Mouse (Mus musculus): ENCODE measurements at regions not wholly inside any gene's neighbourhood (a gene's known extent, or its start where the extent isn't known, plus 50 kb on each side); places are given as distances from the start of the nearest gene placed in this dataset.

DNA sequence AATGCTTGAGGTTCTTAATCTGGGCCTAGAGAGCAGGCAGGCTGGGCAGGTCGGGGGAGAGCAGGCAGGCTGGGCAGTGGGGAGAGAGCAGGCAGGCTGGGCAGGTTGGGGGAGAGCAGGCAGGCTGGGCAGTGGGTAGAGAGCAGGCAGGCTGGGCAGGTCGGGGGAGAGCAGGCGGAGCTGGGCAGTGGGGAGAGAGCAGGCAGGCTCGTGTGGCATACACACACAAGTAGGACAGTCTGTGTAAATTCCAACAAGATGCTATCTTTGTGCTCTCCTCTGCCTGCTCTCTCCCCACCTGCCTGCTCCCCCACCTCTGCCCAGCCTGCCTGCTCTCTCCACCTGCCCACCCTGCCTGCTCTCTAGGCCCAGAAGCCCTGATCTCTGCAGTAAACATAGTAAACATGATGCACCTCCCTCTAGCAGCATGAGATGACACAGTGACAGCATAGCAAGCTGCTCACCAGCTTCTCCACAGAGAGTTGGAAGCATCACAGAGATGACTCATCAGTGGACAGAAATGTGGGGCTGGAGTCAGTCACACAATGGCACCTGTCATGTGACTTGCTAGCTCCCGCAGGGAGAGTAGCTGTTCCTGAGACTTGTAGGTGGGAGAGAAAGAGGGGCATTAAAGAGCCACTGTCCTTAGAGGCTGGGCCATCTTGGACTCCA, 166.3 kb upstream of the Rpl38 start:
- H3K9me3 ChIP-seq (ENCODE audit: control insufficient read depth): no peaks in the 10 kb centered on the region
- WGBS: 46% methylated on average over 5 of the region's 5 CpGs
- no peak overlapping the region for H3K4me3 ChIP-seq (ENCODE audit: low read depth, low read length)
- ATAC-seq: no peak
- H3K4me1 ChIP-seq (replicated peaks; ENCODE audit: control insufficient read depth, insufficient read depth, low read length): no peaks in the 10 kb centered on the region
- no peak overlapping the region for H3K9ac ChIP-seq (ENCODE audit: low read depth, low read length)
- H3K36me3 ChIP-seq (ENCODE audit: control insufficient read depth, insufficient read depth): no peaks in the 10 kb centered on the region
- H3K27ac ChIP-seq (ENCODE audit: low read depth, low read length): no peak overlapping the region
- no peak overlapping the region for H3K4me2 ChIP-seq (replicated peaks; ENCODE audit: low read depth)
- H3K27me3 ChIP-seq (replicated peaks; ENCODE audit: control insufficient read depth, insufficient read depth, low read length): no peaks in the 10 kb centered on the region
- no peak for TF ChIP-seq CTCF (IDR thresholded peaks at IDR 0.05; ENCODE audit: low read depth)

DNA sequence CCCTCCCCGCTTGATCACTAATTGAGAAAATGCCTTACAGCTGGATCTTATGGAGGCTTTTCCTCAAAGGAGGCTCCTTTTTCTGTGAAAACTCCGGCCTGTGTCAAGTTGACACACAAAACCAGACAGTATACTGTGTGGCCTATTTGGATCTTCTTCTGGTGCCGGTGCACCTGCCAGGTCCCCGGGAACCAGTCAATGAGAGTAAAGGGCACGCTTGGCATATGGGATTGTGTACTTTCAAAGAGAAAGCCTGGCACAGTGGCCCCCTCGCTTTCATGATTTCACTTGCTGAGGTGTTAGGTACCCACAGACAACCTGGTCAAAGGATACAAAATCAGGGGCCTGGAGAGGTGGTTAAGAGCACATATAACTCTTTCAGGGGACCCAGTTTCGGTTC, 167.9 kb upstream of the Rpl38 start:
- Histone ChIP-seq H3K27me3 (replicated peaks; ENCODE audit: control insufficient read depth, insufficient read depth, low read length) (no peaks in the 10 kb centered on the region), H3K4me2 (replicated peaks; ENCODE audit: low read depth) (no peak overlapping the region), H3K9me3 (ENCODE audit: control insufficient read depth) (no peaks in the 10 kb centered on the region), H3K4me3 (ENCODE audit: low read depth, low read length) (no peak overlapping the region), H3K36me3 (ENCODE audit: control insufficient read depth, insufficient read depth) (no peaks in the 10 kb centered on the region), H3K9ac (ENCODE audit: low read depth, low read length) (no peak overlapping the region), H3K27ac (ENCODE audit: low read depth, low read length) (no peak overlapping the region), H3K4me1 (replicated peaks; ENCODE audit: control insufficient read depth, insufficient read depth, low read length) (no peaks in the 10 kb centered on the region)
- WGBS: 95% methylated on average over 7 of the region's 7 CpGs
- TF ChIP-seq CTCF (IDR thresholded peaks at IDR 0.05; ENCODE audit: low read depth): no peak
- ATAC-seq: no peak

DNA sequence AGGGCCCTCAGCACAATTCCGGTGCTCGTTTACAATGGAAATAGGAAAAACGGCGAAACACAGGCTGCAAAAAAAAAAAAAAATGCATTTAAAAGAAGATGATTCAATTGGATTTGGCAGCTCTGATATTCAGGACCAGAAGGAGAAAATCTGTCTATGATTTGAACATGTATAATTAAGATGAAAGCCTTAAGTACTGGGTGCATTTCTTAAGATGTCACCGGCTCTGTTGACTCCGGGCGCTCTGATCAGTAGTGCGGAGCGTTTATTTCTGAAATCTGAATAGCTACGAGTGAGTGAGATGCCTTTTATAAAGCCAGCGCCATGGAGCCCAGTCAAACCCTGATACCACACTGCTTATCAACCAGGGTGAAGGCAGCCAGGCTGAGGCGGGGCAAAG, 168.7 kb upstream of the Rpl38 start:
- Histone ChIP-seq H3K36me3 (ENCODE audit: control insufficient read depth, insufficient read depth) (no peaks in the 10 kb centered on the region), H3K4me1 (replicated peaks; ENCODE audit: control insufficient read depth, insufficient read depth, low read length) (no peaks in the 10 kb centered on the region), H3K27me3 (replicated peaks; ENCODE audit: control insufficient read depth, insufficient read depth, low read length) (no peaks in the 10 kb centered on the region), H3K4me3 (ENCODE audit: low read depth, low read length) (no peak overlapping the region), H3K4me2 (replicated peaks; ENCODE audit: low read depth) (no peak overlapping the region), H3K9ac (ENCODE audit: low read depth, low read length) (no peak overlapping the region), H3K27ac (ENCODE audit: low read depth, low read length) (no peak overlapping the region), H3K9me3 (ENCODE audit: control insufficient read depth) (no peaks in the 10 kb centered on the region)
- no peak for ATAC-seq
- TF ChIP-seq CTCF (IDR thresholded peaks at IDR 0.05; ENCODE audit: low read depth): no peak
- 88% methylated on average over 12 of the region's 12 CpGs for WGBS

DNA sequence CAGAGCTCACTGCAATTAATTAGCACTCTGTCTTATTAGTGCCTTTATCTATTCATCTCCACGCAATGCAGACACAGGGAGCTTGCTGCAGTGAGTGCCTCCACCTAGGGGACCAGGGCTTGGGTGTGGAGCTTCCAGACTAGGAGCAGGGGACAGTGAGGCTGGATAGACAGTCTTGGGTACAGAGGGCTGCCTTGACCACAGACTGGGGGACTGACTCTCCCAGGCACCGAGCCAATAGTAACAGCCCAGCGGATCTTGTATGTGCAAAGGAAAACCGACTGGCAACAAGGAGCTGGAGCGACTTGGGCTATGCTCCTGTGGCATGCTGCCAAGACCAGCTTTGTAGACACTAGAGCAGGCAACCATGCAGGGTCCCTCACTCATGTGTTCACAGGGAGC, 172.8 kb upstream of the Rpl38 start:
- TF ChIP-seq CTCF (IDR thresholded peaks at IDR 0.05; ENCODE audit: low read depth): no peak
- Histone ChIP-seq H3K4me1 (replicated peaks; ENCODE audit: control insufficient read depth, insufficient read depth, low read length) (no peaks in the 10 kb centered on the region), H3K36me3 (ENCODE audit: control insufficient read depth, insufficient read depth) (no peaks in the 10 kb centered on the region), H3K27ac (ENCODE audit: low read depth, low read length) (no peak overlapping the region), H3K9ac (ENCODE audit: low read depth, low read length) (no peak overlapping the region), H3K9me3 (ENCODE audit: control insufficient read depth) (no peaks in the 10 kb centered on the region), H3K27me3 (replicated peaks; ENCODE audit: control insufficient read depth, insufficient read depth, low read length) (peaks cover 3% of the 10 kb centered on the region; the same call in 1 of the 2 replicates), H3K4me3 (ENCODE audit: low read depth, low read length) (no peak overlapping the region), H3K4me2 (replicated peaks; ENCODE audit: low read depth) (no peak overlapping the region)
- ATAC-seq: no peak
- WGBS: 52% methylated on average over 5 of the region's 5 CpGs

DNA sequence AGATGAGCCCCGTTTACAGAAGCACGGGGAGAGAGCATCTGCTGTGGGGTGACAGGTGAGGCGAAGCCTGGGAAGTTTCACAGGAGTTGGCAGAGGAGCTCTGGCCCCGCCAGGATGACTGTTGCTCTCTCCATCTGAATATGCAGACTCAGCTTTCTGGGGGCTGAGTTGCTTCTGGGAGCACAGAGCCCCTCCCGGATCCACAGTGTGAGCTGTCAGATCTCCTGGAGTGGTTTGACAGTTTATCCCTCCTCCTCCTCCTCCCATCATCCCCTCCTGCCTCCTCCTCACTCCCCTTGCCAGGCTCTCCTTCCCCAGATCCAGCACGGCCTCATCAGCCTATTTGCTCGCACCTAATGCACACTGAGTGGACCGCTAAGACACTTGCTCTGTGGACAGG, 181.9 kb upstream of the Rpl38 start:
- no peak overlapping the region for H3K4me3 ChIP-seq (ENCODE audit: low read depth, low read length)
- no peak overlapping the region for H3K27ac ChIP-seq (ENCODE audit: low read depth, low read length)
- no peaks in the 10 kb centered on the region for H3K9me3 ChIP-seq (ENCODE audit: control insufficient read depth)
- H3K27me3 ChIP-seq (replicated peaks; ENCODE audit: control insufficient read depth, insufficient read depth, low read length): peaks cover 10% of the 10 kb centered on the region; the same call in 1 of the 2 replicates
- H3K4me1 ChIP-seq (replicated peaks; ENCODE audit: control insufficient read depth, insufficient read depth, low read length): no peaks in the 10 kb centered on the region
- no peak overlapping the region for H3K9ac ChIP-seq (ENCODE audit: low read depth, low read length)
- H3K36me3 ChIP-seq (ENCODE audit: control insufficient read depth, insufficient read depth): no peaks in the 10 kb centered on the region
- no peak for TF ChIP-seq CTCF (IDR thresholded peaks at IDR 0.05; ENCODE audit: low read depth)
- H3K4me2 ChIP-seq (replicated peaks; ENCODE audit: low read depth): no peak overlapping the region
- no peak for ATAC-seq
- WGBS: 27% methylated on average over 8 of the region's 8 CpGs

DNA sequence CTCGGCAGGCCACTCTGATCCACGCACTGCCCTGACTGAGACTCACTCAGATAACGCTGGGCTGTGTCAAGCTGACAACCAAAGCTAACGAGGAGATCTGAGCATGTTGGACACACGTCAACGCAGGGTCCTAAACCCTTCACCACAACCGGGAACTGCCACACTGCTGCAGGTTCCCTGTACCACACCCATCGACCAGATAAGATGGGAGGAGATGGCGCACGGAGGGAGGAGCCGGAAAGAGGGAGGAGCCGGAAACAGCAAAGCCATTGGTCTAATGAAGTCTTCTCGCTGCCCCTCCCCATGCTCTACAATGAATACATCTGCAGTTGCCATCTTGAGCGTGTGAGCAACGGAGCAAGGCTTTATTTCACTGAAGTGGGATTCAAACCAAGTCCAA, 182.9 kb upstream of the Rpl38 start:
- Histone ChIP-seq H3K9me3 (ENCODE audit: control insufficient read depth) (no peaks in the 10 kb centered on the region), H3K27me3 (replicated peaks; ENCODE audit: control insufficient read depth, insufficient read depth, low read length) (0 out of 2 replicates have a peak, but pooled peaks cover 7% of the 10 kb centered on the region), H3K4me1 (replicated peaks; ENCODE audit: control insufficient read depth, insufficient read depth, low read length) (no peaks in the 10 kb centered on the region), H3K36me3 (ENCODE audit: control insufficient read depth, insufficient read depth) (no peaks in the 10 kb centered on the region), H3K4me2 (replicated peaks; ENCODE audit: low read depth) (no peak overlapping the region), H3K4me3 (ENCODE audit: low read depth, low read length) (no peak overlapping the region), H3K27ac (ENCODE audit: low read depth, low read length) (no peak overlapping the region), H3K9ac (ENCODE audit: low read depth, low read length) (no peak overlapping the region)
- WGBS: 48% methylated on average over 15 of the region's 15 CpGs
- TF ChIP-seq CTCF (IDR thresholded peaks at IDR 0.05; ENCODE audit: low read depth): no peak
- ATAC-seq: no peak

DNA sequence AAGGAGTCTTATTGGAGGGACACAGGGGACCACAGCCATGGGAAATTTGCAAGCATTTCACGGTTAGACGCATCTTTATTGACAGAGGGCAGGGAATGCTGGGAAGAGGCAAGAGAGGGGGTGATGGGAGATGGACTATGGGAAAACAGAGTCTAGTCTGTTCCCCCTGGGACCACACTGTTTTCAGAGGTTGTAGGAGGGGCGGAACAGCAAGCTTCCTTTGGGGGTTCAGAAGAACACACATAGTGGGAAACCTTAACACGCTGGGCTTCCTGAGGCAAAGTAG, 183.7 kb upstream of the Rpl38 start:
- TF ChIP-seq CTCF (IDR thresholded peaks at IDR 0.05; ENCODE audit: low read depth): no peak
- H3K9me3 ChIP-seq (ENCODE audit: control insufficient read depth): no peaks in the 10 kb centered on the region
- no peaks in the 10 kb centered on the region for H3K36me3 ChIP-seq (ENCODE audit: control insufficient read depth, insufficient read depth)
- H3K4me2 ChIP-seq (replicated peaks; ENCODE audit: low read depth): no peak overlapping the region
- 0 out of 2 replicates have a peak, but pooled peaks cover 7% of the 10 kb centered on the region for H3K27me3 ChIP-seq (replicated peaks; ENCODE audit: control insufficient read depth, insufficient read depth, low read length)
- H3K4me1 ChIP-seq (replicated peaks; ENCODE audit: control insufficient read depth, insufficient read depth, low read length): no peaks in the 10 kb centered on the region
- 77% methylated on average over 4 of the region's 4 CpGs for WGBS
- no peak for ATAC-seq
- H3K27ac ChIP-seq (ENCODE audit: low read depth, low read length): no peak overlapping the region
- no peak overlapping the region for H3K4me3 ChIP-seq (ENCODE audit: low read depth, low read length)
- H3K9ac ChIP-seq (ENCODE audit: low read depth, low read length): no peak overlapping the region
